Mouse (Mus musculus): ENCODE measurements around the gene Mmp25.

DNA sequence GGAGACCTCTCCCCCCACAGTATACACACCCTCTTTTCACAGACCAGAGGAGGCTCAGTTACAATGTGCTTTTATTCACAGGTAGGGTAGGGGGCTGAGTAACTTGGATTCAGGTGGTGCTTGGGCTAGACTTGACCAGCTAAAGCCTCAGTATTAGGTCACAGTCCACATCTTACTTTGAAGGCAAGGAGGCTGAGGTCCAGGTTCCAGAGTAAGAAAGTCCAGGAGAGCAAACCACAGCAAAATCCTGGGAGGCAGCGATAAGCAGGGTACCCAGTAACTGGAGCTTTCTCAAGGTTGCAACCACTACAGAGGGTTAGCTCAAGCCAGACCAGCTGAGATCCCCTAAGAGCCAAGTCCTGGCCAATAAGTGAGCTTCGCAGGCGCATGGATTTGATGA is 37.5 kb upstream of the Mmp25 start:
- TF ChIP-seq POLR2A (IDR thresholded peaks at IDR 0.05; ENCODE audit: borderline replicate concordance, extremely low read depth, insufficient read depth, insufficient read length, poor library complexity, severe bottlenecking): no peak
- TF ChIP-seq CTCF (IDR thresholded peaks at IDR 0.05; ENCODE audit: borderline replicate concordance, extremely low read depth, insufficient read depth, insufficient read length): no peak

All from brain, embryonic 14.5 days (tissue).